Comparison of ENCODE assay signal across 8 mouse cellular contexts in genomic region chr10:40246374-40247165, GRCm38 (mm10). TPM values are rescaled to one million over a fixed set of nuclear protein-coding genes. Genes with fewer than 3 reads are reported as not detected.
A peak's percentile ranks its signal among the peaks of the same experiment; 100 is the strongest.
DNase-seq lines count a peak whose midpoint lies in the region; ATAC-seq and TF ChIP-seq lines count a peak whose summit lies in the region.

TSS of gene Rpf2 (minus strand) at chr10:40247036.

- TF ChIP-seq POLR2A in heart, adult 2 months (IDR thresholded peaks at IDR 0.05; ENCODE audit: insufficient read depth, low read depth, low read length) = peak; percentile 66

- no peaks in the 10 kb centered on the region for H3K79me2 ChIP-seq in heart, adult 2 months (replicated peaks; ENCODE audit: control insufficient read depth, insufficient read depth, low read length)

- no peaks in the 10 kb centered on the region for H3K27me3 ChIP-seq in embryonic facial prominence, embryonic 13.5 days
- H3K27me3 ChIP-seq in heart, adult 2 months (ENCODE audit: control insufficient read depth, insufficient read depth, low read length) = no peaks in the 10 kb centered on the region
- H3K27me3 ChIP-seq in limb, embryonic 15.5 days = no peaks in the 10 kb centered on the region

- H3K4me2 ChIP-seq in embryonic facial prominence, embryonic 13.5 days = peak within 1 kb of the TSS; percentile 65
- H3K4me2 ChIP-seq in limb, embryonic 15.5 days = peak within 1 kb of the TSS; percentile 62

- peak within 1 kb of the TSS; percentile 68 for H3K27ac ChIP-seq in embryonic facial prominence, embryonic 13.5 days
- H3K27ac ChIP-seq in heart, adult 2 months = peak within 1 kb of the TSS; percentile 51
- H3K27ac ChIP-seq in limb, embryonic 15.5 days = peak within 1 kb of the TSS; percentile 70

- intact Hi-C loops in heart, adult 2 months (cut with DNase I) = loop anchor here (1.0 kb wide), 1 partner anchor 11 kb away; no protein-coding TSS in a partner anchor

- peak within 1 kb of the TSS; percentile 77 for H3K9ac ChIP-seq in embryonic facial prominence, embryonic 13.5 days
- peak within 1 kb of the TSS; percentile 61 for H3K9ac ChIP-seq in heart, adult 2 months (ENCODE audit: low read depth, low read length)
- H3K9ac ChIP-seq in limb, embryonic 15.5 days = peak within 1 kb of the TSS; percentile 64

- H3K9me3 ChIP-seq in embryonic facial prominence, embryonic 13.5 days = no peaks in the 10 kb centered on the region
- no peaks in the 10 kb centered on the region for H3K9me3 ChIP-seq in limb, embryonic 15.5 days

- H3K36me3 ChIP-seq in embryonic facial prominence, embryonic 13.5 days = peaks cover 65% of the 10 kb centered on the region
- H3K36me3 ChIP-seq in heart, adult 2 months (ENCODE audit: control insufficient read depth, insufficient read depth, low read length) = no peaks in the 10 kb centered on the region
- peaks cover 60% of the 10 kb centered on the region for H3K36me3 ChIP-seq in limb, embryonic 15.5 days

- under 1% methylated on average over 54 of the region's 54 CpGs for WGBS in embryonic facial prominence, embryonic 13.5 days
- under 1% methylated on average over 54 of the region's 54 CpGs for WGBS in heart, adult 2 months
- WGBS in limb, embryonic 15.5 days = under 1% methylated on average over 54 of the region's 54 CpGs

- peak within 1 kb of the TSS; percentile 69 for H3K4me3 ChIP-seq in embryonic facial prominence, embryonic 13.5 days
- peak within 1 kb of the TSS; percentile 72 for H3K4me3 ChIP-seq in heart, adult 2 months
- H3K4me3 ChIP-seq in limb, embryonic 15.5 days = peak within 1 kb of the TSS; percentile 66

- no peak for TF ChIP-seq CTCF in heart, adult 2 months (IDR thresholded peaks at IDR 0.05)

- DNase-seq in 416B (ENCODE audit: low read depth) = peak; percentile 90
- DNase-seq in adrenal gland, postnatal 36 days = peak; percentile 87 to 90
- DNase-seq in heart, adult 2 months = peak; percentile 83 to 86
- peak; percentile 78 to 84 for DNase-seq in kidney, adult 8-10 months
- peak; percentile 20 to 58 for DNase-seq in monocyte, adult 2 months (ENCODE audit: low read depth in 1 of 2, low spot score in 2 of 2)
- DNase-seq in spleen, postnatal 36 days (ENCODE audit: low spot score in 2 of 2) = peak; percentile 79 to 83

- peaks cover 5% of the 10 kb centered on the region for H3K4me1 ChIP-seq in embryonic facial prominence, embryonic 13.5 days
- peaks cover 4% of the 10 kb centered on the region; the same call in 1 of the 2 replicates for H3K4me1 ChIP-seq in heart, adult 2 months (ENCODE audit: control insufficient read depth, insufficient read depth, low read length)
- H3K4me1 ChIP-seq in limb, embryonic 15.5 days = peaks cover 4% of the 10 kb centered on the region

- TF ChIP-seq EP300 in heart, adult 2 months (IDR thresholded peaks at IDR 0.05; ENCODE audit: insufficient read depth, low read depth, low read length) = peak; percentile 73; the same call in 1 of the 2 replicates

- ATAC-seq in embryonic facial prominence, embryonic 13.5 days (ENCODE audit: insufficient number of reproducible peaks, insufficient read depth, low FRiP score, low TSS enrichment, low read depth) = peak; percentile 78
- peak; percentile 75 for ATAC-seq in limb, embryonic 15.5 days (ENCODE audit: insufficient number of reproducible peaks, low FRiP score, low TSS enrichment, low read depth)

RNA-seq across cellular contexts. Expression of gene Rpf2, which starts in this region (rescaled TPM):
- total RNA-seq in adrenal gland, postnatal 36 days (2021) = 10 to 100 TPM; 28.7 to 29.3 TPM
- polyA plus RNA-seq in embryonic facial prominence, embryonic 13.5 days (2015; fragmentation: Nextera tagmentation; extraction: Ambion mirVana) = 68.7 and 70.3 TPM in 2 replicates
- 10 to 100 TPM in 1 of 2 experiments, 1 to 10 TPM in 1; 9.4 to 12.4 TPM for total RNA-seq in heart, adult 2 months (2021)
- 2.5 and 5.4 TPM in 2 replicates for polyA plus RNA-seq in heart, adult 2 months (2012; rRNA removed)
- 50.8 and 51.5 TPM in 2 replicates for polyA plus RNA-seq in limb, embryonic 15.5 days (2015; fragmentation: Nextera tagmentation; extraction: Ambion mirVana)

Comparison
In these comparisons a context has a peak if more than half of its experiments do, and no peak if none do; other contexts are left out.
1. Peak in every context shown above with its lines: DNase-seq, ATAC-seq, H3K4me3 ChIP-seq and H3K27ac ChIP-seq.
2. DNase-seq: peak in every context shown above with its lines; median percentile 90 in 416B; 88 in adrenal gland, postnatal 36 days; 84 in heart, adult 2 months; 81 in kidney, adult 8-10 months; 81 in spleen, postnatal 36 days; 39 in monocyte, adult 2 months.